Mouse (Mus musculus): ENCODE data around the gene Dmd. TPM values are rescaled to one million over a fixed set of nuclear protein-coding genes. Genes with fewer than 3 reads are reported as not detected.

Gene Dmd
- total RNA-seq, 2 experiments from 2014 or later: 39.0 to 57.3 TPM

- no peak for DNase-seq
Measured at GRCm38 (mm10) chrX:84364981-84365380, 1416.3 kb downstream of the Dmd start.

GRCm38 (mm10) chrX:84435608-84436007, 1486.9 kb downstream of the Dmd start:
- DNase-seq: no peak

- no peak for DNase-seq
Measured at GRCm38 (mm10) chrX:84436556-84436955, 1487.9 kb downstream of the Dmd start.

- no peak for DNase-seq
Measured at GRCm38 (mm10) chrX:84442996-84443395, 1494.3 kb downstream of the Dmd start.

- DNase-seq: no peak
Measured at GRCm38 (mm10) chrX:84443985-84444384, 1495.3 kb downstream of the Dmd start.

- DNase-seq: no peak
Measured at GRCm38 (mm10) chrX:84444638-84445037, 1496.0 kb downstream of the Dmd start.

GRCm38 (mm10) chrX:84454473-84454872, 1505.8 kb downstream of the Dmd start:
- peak; percentile 31 for DNase-seq

GRCm38 (mm10) chrX:84514650-84515366, 1566.1 kb downstream of the Dmd start:
- DNase-seq: no peak

- DNase-seq: no peak
Measured at GRCm38 (mm10) chrX:84551995-84552394, 1603.3 kb downstream of the Dmd start.

- DNase-seq: no peak
Measured at GRCm38 (mm10) chrX:84553441-84553840, 1604.8 kb downstream of the Dmd start.

- DNase-seq: no peak
Measured at GRCm38 (mm10) chrX:84598476-84598875, 1649.8 kb downstream of the Dmd start.

GRCm38 (mm10) chrX:84640446-84640845, 1691.8 kb downstream of the Dmd start:
- peak; percentile 45 for DNase-seq

GRCm38 (mm10) chrX:84747683-84748082, 1799.0 kb downstream of the Dmd start:
- no peak for DNase-seq

- no peak for DNase-seq
Measured at GRCm38 (mm10) chrX:84860012-84860647, 1911.5 kb downstream of the Dmd start.

GRCm38 (mm10) chrX:84873090-84873489, 1924.4 kb downstream of the Dmd start:
- DNase-seq: no peak

- no peak for DNase-seq
Measured at GRCm38 (mm10) chrX:84878125-84878524, 1929.5 kb downstream of the Dmd start.

- DNase-seq: peak; percentile 15
Measured at GRCm38 (mm10) chrX:84932715-84933473, 1984.2 kb downstream of the Dmd start.

GRCm38 (mm10) chrX:84960557-84960956, 2011.9 kb downstream of the Dmd start:
- DNase-seq: no peak

- no peak for DNase-seq
Measured at GRCm38 (mm10) chrX:84960972-84961371, 2012.3 kb downstream of the Dmd start.

- no peak for DNase-seq
Measured at GRCm38 (mm10) chrX:85008304-85008703, 2059.6 kb downstream of the Dmd start.

- no peak for DNase-seq
Measured at GRCm38 (mm10) chrX:85041466-85042058, 2092.9 kb downstream of the Dmd start.

- no peak for DNase-seq
Measured at GRCm38 (mm10) chrX:85046631-85047030, 2098.0 kb downstream of the Dmd start.
